Mouse (Mus musculus) ES-Bruce4 (cell line): ENCODE measurements at regions not wholly inside any gene's neighbourhood (a gene's known extent, or its start where the extent isn't known, plus 50 kb on each side); places are given as distances from the start of the nearest gene placed in this dataset.
A peak's percentile ranks its signal among the peaks of the same experiment; 100 is the strongest.

Experiments
- H3K27ac ChIP-seq: 2 replicates; pipeline ENCODE4 v1.5.1; 2012; ENCODE audit warnings: low read length, inconsistent platforms; ENCODE audit not compliant: insufficient read depth
- H3K27me3 ChIP-seq: 2 replicates; pipeline ENCODE4 v1.6.1; 2012; ENCODE audit warnings: mild to moderate bottlenecking, low read length, inconsistent platforms; ENCODE audit not compliant: control insufficient read depth, poor library complexity, insufficient read depth, severe bottlenecking
- H3K36me3 ChIP-seq: 2 replicates; pipeline ENCODE4 v1.6.1; 2012; ENCODE audit warnings: inconsistent platforms, mild to moderate bottlenecking, low read length, moderate library complexity; ENCODE audit not compliant: control insufficient read depth, poor library complexity, insufficient read depth, severe bottlenecking
- H3K4me1 ChIP-seq: one replicate; pipeline ENCODE4 v1.8.1; 2011; ENCODE audit warnings: low read length; ENCODE audit not compliant: control insufficient read depth, insufficient read depth
- H3K4me3 ChIP-seq: 2 replicates; pipeline ENCODE4 v1.5.1; 2011; ENCODE audit warnings: low read depth, mild to moderate bottlenecking, low read length
- H3K9ac ChIP-seq: 2 replicates; pipeline ENCODE4 v1.6.1; 2012; ENCODE audit warnings: low read depth, mild to moderate bottlenecking, inconsistent platforms; ENCODE audit not compliant: poor library complexity, severe bottlenecking
- H3K9me3 ChIP-seq: replicated peaks from 2 replicates; pipeline ENCODE4 v1.6.1; 2012; ENCODE audit warnings: mild to moderate bottlenecking, low read length, inconsistent platforms; ENCODE audit not compliant: control insufficient read depth, poor library complexity, insufficient read depth, severe bottlenecking
- CTCF ChIP-seq: IDR thresholded peaks from one replicate; pipeline ENCODE4 v1.8.1; 2011; ENCODE audit warnings: low read depth, low read length
- EP300 ChIP-seq: IDR thresholded peaks from 2 replicates; pipeline ENCODE4 v1.6.1; 2011; ENCODE audit warnings: low read depth, low read length; ENCODE audit not compliant: insufficient read depth
- POLR2A ChIP-seq: IDR thresholded peaks from one replicate; pipeline ENCODE4 v1.8.1; 2011; ENCODE audit warnings: low read length; ENCODE audit not compliant: insufficient read depth

GRCm38 (mm10) chr4:54282934-54283333 is 457.1 kb downstream of the Tmem38b start:
- H3K4me3 ChIP-seq, result no peak overlapping the region
- H3K9me3 ChIP-seq, result no peaks in the 10 kb centered on the region
- H3K27me3 ChIP-seq, result no peaks in the 10 kb centered on the region
- no peak overlapping the region for H3K9ac ChIP-seq
- TF ChIP-seq EP300, result no peak
- no peak for TF ChIP-seq CTCF
- no peak for TF ChIP-seq POLR2A
- H3K4me1 ChIP-seq, result no peaks in the 10 kb centered on the region
- no peaks in the 10 kb centered on the region for H3K36me3 ChIP-seq
- H3K27ac ChIP-seq, result no peak overlapping the region

- TF ChIP-seq EP300, result no peak
- TF ChIP-seq CTCF, result no peak
- TF ChIP-seq POLR2A, result no peak
- no peak overlapping the region for H3K4me3 ChIP-seq
- H3K27ac ChIP-seq, result no peak overlapping the region
- H3K27me3 ChIP-seq, result no peaks in the 10 kb centered on the region
- H3K9me3 ChIP-seq, result no peaks in the 10 kb centered on the region
- no peaks in the 10 kb centered on the region for H3K36me3 ChIP-seq
- H3K9ac ChIP-seq, result no peak overlapping the region
- H3K4me1 ChIP-seq, result no peaks in the 10 kb centered on the region
Measured at GRCm38 (mm10) chr4:54313804-54314203, 488.0 kb downstream of the Tmem38b start.

- Histone ChIP-seq H3K4me1 (no peaks in the 10 kb centered on the region), H3K27ac (no peak overlapping the region), H3K36me3 (no peaks in the 10 kb centered on the region), H3K4me3 (no peak overlapping the region), H3K27me3 (no peaks in the 10 kb centered on the region), H3K9ac (no peak overlapping the region), H3K9me3 (no peaks in the 10 kb centered on the region)
- no peak for TF ChIP-seq CTCF
- TF ChIP-seq EP300, result no peak
- no peak for TF ChIP-seq POLR2A
Measured at GRCm38 (mm10) chr4:54324851-54325250, 499.0 kb downstream of the Tmem38b start.

- Histone ChIP-seq H3K27me3 (no peaks in the 10 kb centered on the region), H3K4me3 (no peak overlapping the region), H3K9ac (no peak overlapping the region), H3K27ac (no peak overlapping the region), H3K4me1 (no peaks in the 10 kb centered on the region), H3K9me3 (no peaks in the 10 kb centered on the region), H3K36me3 (no peaks in the 10 kb centered on the region)
- no peak for TF ChIP-seq POLR2A
- no peak for TF ChIP-seq EP300
- no peak for TF ChIP-seq CTCF
Measured at GRCm38 (mm10) chr4:54328273-54328672, 502.4 kb downstream of the Tmem38b start.

GRCm38 (mm10) chr4:54328711-54329427 is 503.0 kb downstream of the Tmem38b start:
- Histone ChIP-seq H3K4me1 (no peaks in the 10 kb centered on the region), H3K4me3 (no peak overlapping the region), H3K27ac (no peak overlapping the region), H3K27me3 (no peaks in the 10 kb centered on the region), H3K9ac (no peak overlapping the region), H3K9me3 (no peaks in the 10 kb centered on the region), H3K36me3 (no peaks in the 10 kb centered on the region)
- TF ChIP-seq POLR2A, result no peak
- peak; percentile 44 for TF ChIP-seq CTCF

- no peak overlapping the region for H3K27ac ChIP-seq
- H3K9me3 ChIP-seq, result no peaks in the 10 kb centered on the region
- no peaks in the 10 kb centered on the region for H3K4me1 ChIP-seq
- no peak overlapping the region for H3K9ac ChIP-seq
- H3K27me3 ChIP-seq, result no peaks in the 10 kb centered on the region
- no peak for TF ChIP-seq CTCF
- TF ChIP-seq POLR2A, result no peak
- TF ChIP-seq EP300, result no peak
- H3K4me3 ChIP-seq, result no peak overlapping the region
- H3K36me3 ChIP-seq, result no peaks in the 10 kb centered on the region
Measured at GRCm38 (mm10) chr4:54330686-54331085, 504.8 kb downstream of the Tmem38b start.
